ENCODE assay signal across 10 mouse cellular contexts in the genomic region with DNA sequence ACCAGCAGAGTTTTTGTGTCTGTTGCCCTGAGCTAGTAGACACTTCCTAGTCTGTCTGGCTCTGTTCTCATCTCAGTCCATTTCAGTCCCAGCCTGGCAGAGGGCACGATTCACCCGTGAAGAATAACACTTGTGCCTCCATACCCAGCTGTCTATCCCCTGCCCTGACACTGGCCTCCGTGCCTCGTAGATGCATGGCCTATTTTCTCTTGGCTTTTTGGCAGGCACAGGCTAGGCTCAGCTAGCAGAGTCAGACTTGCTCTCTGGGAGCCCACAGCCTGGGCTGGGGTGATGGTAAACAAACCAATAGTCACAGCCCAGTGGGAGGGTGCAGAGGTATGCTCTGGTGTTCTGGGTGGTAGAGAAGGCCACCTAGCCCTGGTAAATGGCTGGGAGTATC. TPM values are rescaled to one million over a fixed set of nuclear protein-coding genes. Genes with fewer than 3 reads are reported as not detected.
DNase-seq lines count a peak whose midpoint lies in the region; TF ChIP-seq lines count a peak whose summit lies in the region.
"Had no signal": no experiment of that assay in that cellular context is flagged by ENCODE, and none has a peak within 500 bp of the region (broad histone marks: within the 10 kb centered on the region; RNA-seq: fewer than 3 reads in every experiment).

No protein-coding gene starts in this region.

- H3K4me1 ChIP-seq in kidney, adult 2 months (ENCODE audit: control insufficient read depth, insufficient read depth, low read length), result peaks cover 62% of the 10 kb centered on the region
- peaks cover 29% of the 10 kb centered on the region for H3K4me1 ChIP-seq in brown adipose tissue, adult 24 weeks (ENCODE audit: control insufficient read depth, insufficient read depth, insufficient read length, low read length)

- H3K36me3 ChIP-seq in kidney, adult 2 months (ENCODE audit: control insufficient read depth, insufficient read depth, low read length), result no peaks in the 10 kb centered on the region
- H3K36me3 ChIP-seq: liver, embryonic 15.5 days had no signal

- 27% methylated on average over 4 of the region's 4 CpGs for WGBS in kidney, adult 2 months

- no peak for TF ChIP-seq CTCF in kidney, adult 2 months (conservative IDR thresholded peaks at IDR 0.05; ENCODE audit: insufficient read depth, insufficient read length, low read depth, low read length)

- H3K4me3 ChIP-seq in kidney, adult 2 months (ENCODE audit: insufficient read depth, low read depth, low read length), result no peak overlapping the region
- no peak overlapping the region for H3K4me3 ChIP-seq in brown adipose tissue, adult 24 weeks (ENCODE audit: insufficient read depth, low read depth, low read length)
- H3K4me3 ChIP-seq: forebrain, embryonic 10.5 days; liver, embryonic 15.5 days had no signal

- no peak for DNase-seq in kidney, adult 2 months
- DNase-seq in kidney, postnatal 36 days, result no peak
- DNase-seq in Muller cell, postnatal 12 days (ENCODE audit: inconsistent ontology term), result peak; percentile 65
- DNase-seq in cerebellum, postnatal 36 days, result peak; percentile 59 to 61
- DNase-seq in right cerebral cortex, postnatal 25 days, result no peak
- no peak for DNase-seq in right cerebral cortex, adult 2 months (ENCODE audit: low spot score in 2 of 2)
- DNase-seq in layer of hippocampus, adult 18-20 months (ENCODE audit: low spot score in 2 of 2), result no peak

- no peaks in the 10 kb centered on the region for H3K27me3 ChIP-seq in kidney, adult 2 months (replicated peaks; ENCODE audit: control insufficient read depth, insufficient read depth, low read length)
- H3K27me3 ChIP-seq: liver, embryonic 15.5 days had no signal

- peak overlapping the region; percentile 21; the same call in 1 of the 2 replicates for H3K27ac ChIP-seq in kidney, adult 2 months (ENCODE audit: insufficient read depth, low read depth, low read length)
- H3K27ac ChIP-seq in brown adipose tissue, adult 24 weeks (replicated peaks; ENCODE audit: low read depth, low read length), result peak overlapping the region; percentile 27
- H3K27ac ChIP-seq: forebrain, embryonic 10.5 days; liver, embryonic 15.5 days had no signal

- TF ChIP-seq POLR2A in kidney, adult 2 months (IDR thresholded peaks at IDR 0.05; ENCODE audit: low read depth, low read length), result no peak

RNA-seq across cellular contexts. Expression of a gene that starts 9.5 kb away (rescaled TPM):
- polyA plus RNA-seq in kidney, adult 2 months (2012; rRNA removed), result 38.3 and 38.9 TPM in 2 replicates
- polyA plus RNA-seq in brown adipose tissue, adult 24 weeks (2012; ENCODE audit: insufficient read depth, insufficient read length, missing spikeins), result 53.8 and 65.5 TPM in 2 replicates
- 10 to 100 TPM; 30.2 to 32.9 TPM for total RNA-seq in layer of hippocampus, adult 18-20 months (2021)

RNA-seq across cellular contexts. Expression of a gene that starts 16.8 kb away (rescaled TPM):
- polyA plus RNA-seq in kidney, adult 2 months (2012; rRNA removed), result 36.5 TPM in 2 replicates
- polyA plus RNA-seq in brown adipose tissue, adult 24 weeks (2012; ENCODE audit: insufficient read depth, insufficient read length, missing spikeins), result 19.2 and 24.1 TPM in 2 replicates
- 10 to 100 TPM; 12.7 to 15.6 TPM for total RNA-seq in layer of hippocampus, adult 18-20 months (2021)

RNA-seq across cellular contexts. Expression of a gene that starts 34.3 kb away (rescaled TPM):
- 68.8 and 101 TPM in 2 replicates for polyA plus RNA-seq in kidney, adult 2 months (2012; rRNA removed)
- 8.6 and 13.5 TPM in 2 replicates for polyA plus RNA-seq in brown adipose tissue, adult 24 weeks (2012; ENCODE audit: insufficient read depth, insufficient read length, missing spikeins)
- total RNA-seq in layer of hippocampus, adult 18-20 months (2021), result 1 to 10 TPM; 1.8 to 1.9 TPM

RNA-seq across cellular contexts. Expression of a gene that starts 50.0 kb away (rescaled TPM):
- 5.0 and 5.5 TPM in 2 replicates for polyA plus RNA-seq in kidney, adult 2 months (2012; rRNA removed)
- 2.1 and 3.5 TPM in 2 replicates for polyA plus RNA-seq in brown adipose tissue, adult 24 weeks (2012; ENCODE audit: insufficient read depth, insufficient read length, missing spikeins)
- under 1 TPM; 0.57 to 0.58 TPM for total RNA-seq in layer of hippocampus, adult 18-20 months (2021)

RNA-seq across cellular contexts. Expression of a gene that starts 54.9 kb away (rescaled TPM):
- 2.5 and 3.3 TPM in 2 replicates for polyA plus RNA-seq in kidney, adult 2 months (2012; rRNA removed)
- polyA plus RNA-seq in brown adipose tissue, adult 24 weeks (2012; ENCODE audit: insufficient read depth, insufficient read length, missing spikeins), result 16.3 and 26.3 TPM in 2 replicates
- 10 to 100 TPM; 43.6 to 47.6 TPM for total RNA-seq in layer of hippocampus, adult 18-20 months (2021)

Comparison
In these comparisons a context has a peak if more than half of its experiments do, and no peak if none do; other contexts are left out.
1. DNase-seq: peak in Muller cell, postnatal 12 days (single experiment) and cerebellum, postnatal 36 days (2 of 2); none in kidney, adult 2 months (single experiment), kidney, postnatal 36 days (0 of 2), right cerebral cortex, postnatal 25 days (single experiment), right cerebral cortex, adult 2 months (0 of 2) and layer of hippocampus, adult 18-20 months (0 of 2).